In genomic region chr15:102147674-102148402, GRCm38 (mm10) we compare ENCODE assay signal across 12 mouse cellular contexts. TPM values are rescaled to one million over a fixed set of nuclear protein-coding genes. Genes with fewer than 3 reads are reported as not detected.
DNase-seq lines count a peak whose midpoint lies in the region; ATAC-seq and TF ChIP-seq lines count a peak whose summit lies in the region.
"Had no signal": no experiment of that assay in that cellular context is flagged by ENCODE, and none has a peak within 500 bp of the region (broad histone marks: within the 10 kb centered on the region; RNA-seq: fewer than 3 reads in every experiment).

No protein-coding gene starts in this region.

- 0 out of 2 replicates have a peak overlapping the region, but pooled peaks have one; percentile 3 for H3K9ac ChIP-seq in intestine, embryonic 15.5 days
- H3K9ac ChIP-seq in intestine, postnatal 0 days (ENCODE audit: low read depth, low read length) = no peak overlapping the region
- H3K9ac ChIP-seq: forebrain, embryonic 15.5 days; hindbrain, embryonic 13.5 days had no signal

- no peak overlapping the region for H3K27ac ChIP-seq in intestine, embryonic 15.5 days
- no peak overlapping the region for H3K27ac ChIP-seq in intestine, postnatal 0 days (ENCODE audit: low read depth, low read length)
- H3K27ac ChIP-seq: forebrain, embryonic 15.5 days; hindbrain, embryonic 13.5 days had no signal

- no peak overlapping the region for H3K4me2 ChIP-seq in intestine, embryonic 15.5 days (replicated peaks)
- no peak overlapping the region for H3K4me2 ChIP-seq in intestine, postnatal 0 days (replicated peaks; ENCODE audit: low read depth)
- H3K4me2 ChIP-seq: forebrain, embryonic 15.5 days; hindbrain, embryonic 13.5 days had no signal

- no peak for ATAC-seq in intestine, embryonic 15.5 days
- no peak for ATAC-seq in intestine, postnatal 0 days
- no peak for ATAC-seq in megakaryocyte, adult 5-6 weeks (ENCODE audit: poor library complexity, severe bottlenecking)
- 0 out of 2 replicates have a peak, but pooled peaks have one; percentile 13 for ATAC-seq in common myeloid progenitor, adult 5-6 weeks (replicated peaks; ENCODE audit: low read depth, poor library complexity, severe bottlenecking)
- ATAC-seq: forebrain, embryonic 15.5 days had no signal

- no peaks in the 10 kb centered on the region for H3K36me3 ChIP-seq in intestine, embryonic 15.5 days
- no peaks in the 10 kb centered on the region; the same call in 1 of the 2 replicates for H3K36me3 ChIP-seq in intestine, postnatal 0 days (ENCODE audit: control insufficient read depth, insufficient read depth)
- peaks cover 2% of the 10 kb centered on the region for H3K36me3 ChIP-seq in megakaryocyte, embryonic 14.5 days (replicated peaks; ENCODE audit: low read length)
- H3K36me3 ChIP-seq: forebrain, embryonic 15.5 days; hindbrain, embryonic 13.5 days had no signal

- no peak for TF ChIP-seq CTCF in intestine, postnatal 0 days (IDR thresholded peaks at IDR 0.05; ENCODE audit: low read depth)

- no peak overlapping the region for H3K4me3 ChIP-seq in intestine, embryonic 15.5 days (replicated peaks)
- H3K4me3 ChIP-seq in intestine, postnatal 0 days (ENCODE audit: low read depth, low read length) = no peak overlapping the region
- peak overlapping the region; percentile 62 for H3K4me3 ChIP-seq in megakaryocyte, embryonic 14.5 days (replicated peaks)
- H3K4me3 ChIP-seq: forebrain, embryonic 15.5 days; hindbrain, embryonic 13.5 days had no signal

- WGBS in intestine, embryonic 15.5 days = 65% methylated on average over 16 of the region's 16 CpGs
- 68% methylated on average over 16 of the region's 16 CpGs for WGBS in intestine, postnatal 0 days

- no peak for DNase-seq in right cerebral cortex, postnatal 36 days (ENCODE audit: low spot score in 2 of 2)
- no peak for DNase-seq in frontal cortex, postnatal 25 days (ENCODE audit: low spot score in 2 of 2)
- DNase-seq: adrenal gland, adult 8-10 months; gastrocnemius, postnatal 25 days had no signal

- H3K9me3 ChIP-seq in intestine, embryonic 15.5 days = no peaks in the 10 kb centered on the region
- H3K9me3 ChIP-seq in intestine, postnatal 0 days (ENCODE audit: control insufficient read depth) = no peaks in the 10 kb centered on the region
- H3K9me3 ChIP-seq in megakaryocyte, embryonic 14.5 days = no peaks in the 10 kb centered on the region
- H3K9me3 ChIP-seq: forebrain, embryonic 15.5 days; hindbrain, embryonic 13.5 days had no signal

- H3K27me3 ChIP-seq in intestine, embryonic 15.5 days (replicated peaks) = peaks cover 24% of the 10 kb centered on the region
- H3K27me3 ChIP-seq in intestine, postnatal 0 days (replicated peaks; ENCODE audit: control insufficient read depth, insufficient read depth, low read length) = 0 out of 2 replicates have a peak, but pooled peaks cover 6% of the 10 kb centered on the region
- peaks cover 30% of the 10 kb centered on the region for H3K27me3 ChIP-seq in megakaryocyte, embryonic 14.5 days (replicated peaks)

- H3K4me1 ChIP-seq in intestine, embryonic 15.5 days (replicated peaks) = peaks cover 36% of the 10 kb centered on the region
- no peaks in the 10 kb centered on the region for H3K4me1 ChIP-seq in intestine, postnatal 0 days (replicated peaks; ENCODE audit: control insufficient read depth, insufficient read depth, low read length)
- H3K4me1 ChIP-seq in megakaryocyte, embryonic 14.5 days = peaks cover 77% of the 10 kb centered on the region

RNA-seq across cellular contexts. Expression of gene Soat2, which starts 2.5 kb away (rescaled TPM):
- 12.0 and 14.3 TPM in 2 replicates for polyA plus RNA-seq in intestine, embryonic 15.5 days (2015; fragmentation: Nextera tagmentation; extraction: Ambion mirVana)
- polyA plus RNA-seq in intestine, postnatal 0 days (2015; fragmentation: Nextera tagmentation; extraction: Ambion mirVana) = 52.7 and 56.7 TPM in 2 replicates
- 0.76 and 3.6 TPM in 2 replicates for polyA plus RNA-seq in megakaryocyte, embryonic 14.5 days (2012; ENCODE audit: insufficient read depth, low replicate concordance)
- 0.78 and 0.82 TPM in 2 replicates for total RNA-seq in megakaryocyte, adult 5-6 weeks (2015)
- total RNA-seq in megakaryocyte, adult 5-6 weeks (2017) = 0.89 and 1.1 TPM in 2 replicates
- 3.3 and 6.3 TPM in 2 replicates for total RNA-seq in common myeloid progenitor, adult 5-6 weeks (2017)
- total RNA-seq: layer of hippocampus, postnatal 10 days had no signal
- polyA plus RNA-seq: forebrain, embryonic 15.5 days; hindbrain, embryonic 13.5 days had no signal

RNA-seq across cellular contexts. Expression of gene Igfbp6, which starts 3.7 kb away (rescaled TPM):
- 10.9 and 12.7 TPM in 2 replicates for polyA plus RNA-seq in intestine, embryonic 15.5 days (2015; fragmentation: Nextera tagmentation; extraction: Ambion mirVana)
- 27.8 and 29.1 TPM in 2 replicates for polyA plus RNA-seq in intestine, postnatal 0 days (2015; fragmentation: Nextera tagmentation; extraction: Ambion mirVana)
- 1.2 TPM in 1 of 2 replicates, not detected in the other for polyA plus RNA-seq in megakaryocyte, embryonic 14.5 days (2012; ENCODE audit: insufficient read depth, low replicate concordance)
- total RNA-seq in megakaryocyte, adult 5-6 weeks (2015) = 1.3 TPM in 1 of 2 replicates, not detected in the other
- not detected in 2 replicates for total RNA-seq in megakaryocyte, adult 5-6 weeks (2017)
- not detected in 2 replicates for total RNA-seq in common myeloid progenitor, adult 5-6 weeks (2017)

RNA-seq across cellular contexts. Expression of gene Spryd3, which starts 11.8 kb away (rescaled TPM):
- 20.7 and 24.3 TPM in 2 replicates for polyA plus RNA-seq in intestine, embryonic 15.5 days (2015; fragmentation: Nextera tagmentation; extraction: Ambion mirVana)
- 26.3 and 26.7 TPM in 2 replicates for polyA plus RNA-seq in intestine, postnatal 0 days (2015; fragmentation: Nextera tagmentation; extraction: Ambion mirVana)
- 9.5 and 25.9 TPM in 2 replicates for polyA plus RNA-seq in megakaryocyte, embryonic 14.5 days (2012; ENCODE audit: insufficient read depth, low replicate concordance)
- 6.1 and 7.5 TPM in 2 replicates for total RNA-seq in megakaryocyte, adult 5-6 weeks (2015)
- 20.6 and 22.6 TPM in 2 replicates for total RNA-seq in megakaryocyte, adult 5-6 weeks (2017)
- 9.7 and 15.5 TPM in 2 replicates for total RNA-seq in common myeloid progenitor, adult 5-6 weeks (2017)

RNA-seq across cellular contexts. Expression of gene Tns2, which starts 47.6 kb away (rescaled TPM):
- polyA plus RNA-seq in intestine, embryonic 15.5 days (2015; fragmentation: Nextera tagmentation; extraction: Ambion mirVana) = 28.2 and 31.8 TPM in 2 replicates
- 11.7 and 15.0 TPM in 2 replicates for polyA plus RNA-seq in intestine, postnatal 0 days (2015; fragmentation: Nextera tagmentation; extraction: Ambion mirVana)
- polyA plus RNA-seq in megakaryocyte, embryonic 14.5 days (2012; ENCODE audit: insufficient read depth, low replicate concordance) = 0.43 TPM in 1 of 2 replicates, not detected in the other
- 0.32 and 1.9 TPM in 2 replicates for total RNA-seq in megakaryocyte, adult 5-6 weeks (2015)
- total RNA-seq in megakaryocyte, adult 5-6 weeks (2017) = 0.07 TPM in 1 of 2 replicates, not detected in the other
- not detected in 2 replicates for total RNA-seq in common myeloid progenitor, adult 5-6 weeks (2017)

RNA-seq across cellular contexts. Expression of gene Zfp740, which starts 55.2 kb away (rescaled TPM):
- polyA plus RNA-seq in intestine, embryonic 15.5 days (2015; fragmentation: Nextera tagmentation; extraction: Ambion mirVana) = 41.3 and 44.1 TPM in 2 replicates
- 14.1 and 16.0 TPM in 2 replicates for polyA plus RNA-seq in intestine, postnatal 0 days (2015; fragmentation: Nextera tagmentation; extraction: Ambion mirVana)
- 2.5 and 3.8 TPM in 2 replicates for polyA plus RNA-seq in megakaryocyte, embryonic 14.5 days (2012; ENCODE audit: insufficient read depth, low replicate concordance)
- 27.7 and 38.0 TPM in 2 replicates for total RNA-seq in megakaryocyte, adult 5-6 weeks (2015)
- 39.9 and 48.4 TPM in 2 replicates for total RNA-seq in megakaryocyte, adult 5-6 weeks (2017)
- 33.7 and 35.4 TPM in 2 replicates for total RNA-seq in common myeloid progenitor, adult 5-6 weeks (2017)
